Mouse (Mus musculus) heart, embryonic 16.5 days (tissue): Measurements from ENCODE around the gene Trappc2l. TPM values are rescaled to one million over a fixed set of nuclear protein-coding genes. Genes with fewer than 3 reads are reported as not detected.

Experiments
- ATAC-seq: fragments of 200-750 bp; cut with Nextera tagmentation; replicated peaks from 2 replicates; pipeline ENCODE4 v1.8.0; 2017; ENCODE audit warnings: moderate number of reproducible peaks; ENCODE audit not compliant: insufficient read depth, low FRiP score; ENCODE audit errors: extremely low read depth
- H3K27ac ChIP-seq: fragments of 300-500 bp; sonication (generic); 2 replicates; pipeline ENCODE4 v1.5.1; 2014; ENCODE audit warnings: mild to moderate bottlenecking, low read length, control low read depth, moderate library complexity
- H3K27me3 ChIP-seq: fragments of 300-500 bp; sonication (generic); 2 replicates; pipeline ENCODE4 v1.6.1; 2014; ENCODE audit warnings: low read length, mixed read lengths; ENCODE audit not compliant: control insufficient read depth, insufficient read depth
- H3K36me3 ChIP-seq: fragments of 300-500 bp; sonication (generic); 2 replicates; pipeline ENCODE4 v1.6.1; 2014; ENCODE audit not compliant: control insufficient read depth, insufficient read depth
- H3K4me1 ChIP-seq: fragments of 300-500 bp; sonication (generic); 2 replicates; pipeline ENCODE4 v1.6.1; 2014; ENCODE audit warnings: low read length, mixed read lengths; ENCODE audit not compliant: control insufficient read depth, insufficient read depth
- H3K4me2 ChIP-seq: fragments of 300-500 bp; sonication (generic); 2 replicates; pipeline ENCODE4 v1.6.1; 2014; ENCODE audit warnings: low read depth, mild to moderate bottlenecking, control low read depth, low read length
- H3K4me3 ChIP-seq: fragments of 300-500 bp; sonication (generic); 2 replicates; pipeline ENCODE4 v1.5.1; 2014; ENCODE audit warnings: mild to moderate bottlenecking, control low read depth, low read length
- H3K9ac ChIP-seq: fragments of 300-500 bp; sonication (generic); 2 replicates; pipeline ENCODE4 v1.6.1; 2014; ENCODE audit warnings: low read length, control low read depth
- H3K9me3 ChIP-seq: fragments of 300-500 bp; sonication (generic); replicated peaks from 2 replicates; pipeline ENCODE4 v1.6.1; 2016; ENCODE audit warnings: low read length; ENCODE audit not compliant: control insufficient read depth
- WGBS: fragments of 180-500 bp; shearing (Covaris S2); extraction: QIAGEN DNeasy Blood & Tissue Kit; methylation state at CpG from one replicate; pipeline ENCODE4 v1.1.7; 2014; 5-methylcytosine and 5-hydroxymethylcytosine counted together
- polyA plus RNA-seq: library from polyadenylated mRNA; unstranded; fragments of >200 nt; fragmentation: Nextera tagmentation; extraction: Ambion mirVana; gene quantifications from 2 replicates; pipeline ENCODE4 v1.2.1, GENCODE M21; 2015

The Trappc2l gene
- 58.2 and 60.1 TPM in 2 replicates for polyA plus RNA-seq

DNA sequence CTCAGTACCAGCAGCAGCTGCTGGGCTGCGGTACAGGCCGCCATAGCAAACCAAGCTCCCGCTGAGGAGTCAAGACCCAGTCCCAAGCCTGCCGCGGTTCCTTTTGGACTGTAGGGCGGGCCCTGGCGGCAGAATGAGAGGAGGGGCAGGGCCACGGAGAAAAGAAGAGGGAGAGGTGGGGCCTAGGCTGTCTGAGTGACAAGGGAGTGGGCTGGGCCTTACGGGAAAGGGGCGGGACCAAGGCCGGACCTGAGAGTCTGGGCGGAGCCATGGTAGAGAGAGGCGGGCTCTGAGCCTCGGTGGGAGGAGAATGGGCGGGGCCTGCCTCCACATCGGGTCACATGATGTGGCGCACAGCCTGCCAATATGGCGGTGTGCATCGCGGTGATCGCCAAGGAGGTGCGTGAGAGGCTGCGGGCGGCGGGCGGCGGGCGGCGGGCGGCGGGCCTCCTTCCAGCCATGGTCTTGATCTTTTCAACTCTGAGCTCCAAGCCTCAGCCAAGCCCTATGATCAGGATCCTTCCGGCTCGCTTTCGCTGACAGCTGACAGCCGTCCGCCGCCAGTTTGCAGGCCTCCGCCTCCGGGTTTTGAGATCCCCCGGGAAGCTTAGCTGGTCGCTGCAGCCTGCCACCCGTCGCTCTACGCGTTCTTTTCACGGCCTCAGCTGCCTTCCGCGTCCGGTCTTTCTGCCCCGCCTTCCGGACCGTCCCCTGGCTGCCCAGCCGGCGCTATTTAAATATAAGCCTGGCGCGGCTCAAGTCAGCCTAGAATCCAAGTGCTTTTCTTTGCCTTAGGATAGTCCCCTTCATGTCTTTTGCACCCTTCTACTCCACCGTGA is at the start of gene Trappc2l, which contains the start of gene Galns:
Gene Trappc2l (plus strand): TSS at position 346 of the 839 bp plus-strand sequence.
Gene Galns (minus strand): TSS at position 169 of the 839 bp plus-strand sequence.
- Histone ChIP-seq H3K27me3 (no peaks in the 10 kb centered on the region), H3K9me3 (no peaks in the 10 kb centered on the region), H3K9ac (peak within 1 kb of the TSS; percentile 86), H3K27ac (peak within 1 kb of the TSS; percentile 89), H3K36me3 (peaks cover 4% of the 10 kb centered on the region; the same call in 1 of the 2 replicates), H3K4me2 (peak within 1 kb of the TSS; percentile 93), H3K4me1 (peaks cover 17% of the 10 kb centered on the region), H3K4me3 (peak within 1 kb of the TSS; percentile 81)
- ATAC-seq, result peak; percentile 99
- WGBS, result under 1% methylated on average over 56 of the region's 57 CpGs

- Histone ChIP-seq H3K9me3 (no peaks in the 10 kb centered on the region), H3K27me3 (no peaks in the 10 kb centered on the region), H3K9ac (no peak overlapping the region), H3K4me3 (no peak overlapping the region), H3K4me1 (peaks cover 20% of the 10 kb centered on the region), H3K4me2 (no peak overlapping the region), H3K27ac (no peak overlapping the region), H3K36me3 (peaks cover under 1% of the 10 kb centered on the region; the same call in 1 of the 2 replicates)
- 73% methylated on average over 25 of the region's 25 CpGs for WGBS
- no peak for ATAC-seq
Observed at GRCm38 (mm10) chr8:122564363-122565352, 46.8 kb upstream of the Trappc2l start.

DNA sequence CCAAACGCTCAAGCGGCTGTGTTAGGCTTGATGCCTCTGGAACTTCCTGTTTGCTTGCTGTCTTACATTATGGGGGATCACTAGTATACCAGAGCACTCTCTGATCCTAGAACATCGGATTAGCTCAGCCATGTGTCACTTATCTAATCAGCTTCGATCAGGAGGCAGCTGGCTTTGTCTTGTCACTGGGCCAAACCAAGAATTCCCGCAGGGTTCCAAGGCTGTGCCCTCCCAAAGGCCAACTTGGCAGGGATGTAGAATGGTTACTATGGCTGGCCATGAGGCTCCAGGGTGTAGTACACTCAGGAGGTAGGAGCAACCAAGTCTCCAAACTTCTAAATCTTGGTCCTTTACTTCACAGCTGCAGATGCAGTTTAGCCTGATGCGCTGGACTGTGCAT is 44.7 kb upstream of the Trappc2l start:
- ATAC-seq, result no peak
- peak overlapping the region; percentile 92; the same call in 1 of the 2 replicates for H3K4me3 ChIP-seq
- H3K9me3 ChIP-seq, result no peaks in the 10 kb centered on the region
- H3K27me3 ChIP-seq, result no peaks in the 10 kb centered on the region
- H3K27ac ChIP-seq, result peak overlapping the region; percentile 87
- peaks cover 18% of the 10 kb centered on the region for H3K36me3 ChIP-seq
- 31% methylated on average over 6 of the region's 6 CpGs for WGBS
- H3K4me2 ChIP-seq, result peak overlapping the region; percentile 74
- peak overlapping the region; percentile 72 for H3K9ac ChIP-seq
- peaks cover 22% of the 10 kb centered on the region for H3K4me1 ChIP-seq

GRCm38 (mm10) chr8:122567361-122568108 is 43.9 kb upstream of the Trappc2l start, which contains the start of gene Cdt1:
TSS of gene Cdt1 (plus strand) at chr8:122568015.
- H3K27ac ChIP-seq, result peak within 1 kb of the TSS; percentile 87
- H3K4me2 ChIP-seq, result peak within 1 kb of the TSS; percentile 74
- under 1% methylated on average over 61 of the region's 62 CpGs for WGBS
- peak; percentile 96 for ATAC-seq
- H3K9me3 ChIP-seq, result no peaks in the 10 kb centered on the region
- peak within 1 kb of the TSS; percentile 92 for H3K4me3 ChIP-seq
- H3K27me3 ChIP-seq, result no peaks in the 10 kb centered on the region
- H3K4me1 ChIP-seq, result peaks cover 22% of the 10 kb centered on the region
- H3K36me3 ChIP-seq, result peaks cover 26% of the 10 kb centered on the region
- peak within 1 kb of the TSS; percentile 93 for H3K9ac ChIP-seq

DNA sequence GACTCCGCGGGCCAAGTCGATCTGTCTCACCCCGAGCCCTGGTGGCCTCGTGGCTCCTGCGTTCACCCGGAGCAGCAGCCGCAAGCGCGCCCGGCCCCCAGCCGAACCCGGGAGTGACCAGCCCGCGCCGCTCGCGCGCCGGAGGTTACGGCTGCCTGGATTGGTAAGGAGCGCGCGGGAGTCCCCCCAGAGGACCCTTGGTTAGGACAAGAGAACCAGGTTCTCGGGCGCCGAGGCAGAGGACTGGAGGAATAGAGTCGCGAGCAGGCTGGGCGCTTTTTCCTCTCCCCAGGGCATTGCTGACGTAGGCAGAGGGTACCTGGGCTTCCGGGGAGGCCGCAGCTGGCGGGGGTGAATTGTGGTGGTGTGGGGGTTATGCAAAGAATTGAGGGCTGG is 43.3 kb upstream of the Trappc2l start:
- no peaks in the 10 kb centered on the region for H3K9me3 ChIP-seq
- ATAC-seq, result peak; percentile 39
- no peaks in the 10 kb centered on the region for H3K27me3 ChIP-seq
- H3K4me2 ChIP-seq, result peak overlapping the region; percentile 74
- peak overlapping the region; percentile 93 for H3K9ac ChIP-seq
- peaks cover 22% of the 10 kb centered on the region for H3K4me1 ChIP-seq
- WGBS, result under 1% methylated on average over 34 of the region's 34 CpGs
- peaks cover 29% of the 10 kb centered on the region for H3K36me3 ChIP-seq
- peak overlapping the region; percentile 87 for H3K27ac ChIP-seq
- H3K4me3 ChIP-seq, result peak overlapping the region; percentile 92

DNA sequence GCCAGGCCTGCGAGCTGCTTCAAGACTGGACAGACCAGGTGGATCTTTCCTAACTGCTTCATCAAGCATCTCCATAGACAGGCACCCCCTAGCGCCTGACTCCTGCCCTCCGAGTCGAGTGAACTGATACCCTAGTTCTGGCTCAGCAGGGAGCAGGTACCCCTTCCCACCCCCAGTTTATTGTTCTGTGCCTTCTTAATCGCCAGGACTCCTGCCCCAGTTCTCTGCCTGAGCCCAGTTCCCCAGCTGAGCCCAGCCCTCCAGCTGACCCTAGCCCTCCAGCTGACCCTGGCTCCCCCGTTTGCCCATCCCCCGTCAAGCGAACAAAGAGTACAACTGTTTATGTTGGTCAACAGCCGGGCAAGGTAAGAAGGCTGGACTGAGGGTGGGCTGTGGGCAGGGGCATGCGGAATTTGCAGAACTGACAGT is 42.5 kb upstream of the Trappc2l start:
- peak overlapping the region; percentile 74 for H3K4me2 ChIP-seq
- H3K27me3 ChIP-seq, result no peaks in the 10 kb centered on the region
- H3K4me1 ChIP-seq, result peaks cover 22% of the 10 kb centered on the region
- H3K4me3 ChIP-seq, result peak overlapping the region; percentile 92
- H3K27ac ChIP-seq, result no peak overlapping the region
- peak overlapping the region; percentile 93 for H3K9ac ChIP-seq
- ATAC-seq, result no peak
- peaks cover 29% of the 10 kb centered on the region for H3K36me3 ChIP-seq
- no peaks in the 10 kb centered on the region for H3K9me3 ChIP-seq
- 26% methylated on average over 10 of the region's 10 CpGs for WGBS

- Histone ChIP-seq H3K4me3 (peak overlapping the region; percentile 92), H3K27me3 (no peaks in the 10 kb centered on the region), H3K4me1 (peaks cover 23% of the 10 kb centered on the region), H3K36me3 (peaks cover 29% of the 10 kb centered on the region), H3K4me2 (peak overlapping the region; percentile 74), H3K9me3 (no peaks in the 10 kb centered on the region), H3K27ac (no peak overlapping the region), H3K9ac (peak overlapping the region; percentile 93)
- ATAC-seq, result no peak
- WGBS, result 57% methylated on average over 9 of the region's 9 CpGs
Observed at GRCm38 (mm10) chr8:122569329-122569728, 42.1 kb upstream of the Trappc2l start.

DNA sequence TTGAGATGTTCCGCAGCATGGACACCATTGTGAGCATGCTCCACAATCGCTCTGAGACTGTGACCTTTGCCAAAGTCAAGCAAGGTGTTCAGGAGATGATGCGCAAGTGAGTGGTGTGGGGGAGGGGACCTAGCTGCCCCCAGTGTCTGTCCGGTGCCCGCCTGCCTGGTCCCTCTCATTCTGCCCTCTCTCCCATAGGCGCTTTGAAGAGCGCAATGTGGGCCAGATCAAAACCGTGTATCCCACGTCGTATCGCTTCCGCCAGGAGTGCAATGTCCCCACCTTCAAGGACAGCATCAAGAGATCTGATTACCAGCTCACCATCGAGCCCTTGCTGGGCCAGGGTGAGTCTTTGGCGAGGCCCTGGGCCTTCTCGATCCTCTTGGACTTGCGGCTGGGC is 41.4 kb upstream of the Trappc2l start:
- H3K4me1 ChIP-seq, result peaks cover 30% of the 10 kb centered on the region
- H3K27ac ChIP-seq, result no peak overlapping the region
- no peak overlapping the region for H3K4me3 ChIP-seq
- 94% methylated on average over 16 of the region's 16 CpGs for WGBS
- no peak overlapping the region for H3K4me2 ChIP-seq
- no peaks in the 10 kb centered on the region for H3K27me3 ChIP-seq
- H3K36me3 ChIP-seq, result peaks cover 29% of the 10 kb centered on the region
- ATAC-seq, result no peak
- no peaks in the 10 kb centered on the region for H3K9me3 ChIP-seq
- H3K9ac ChIP-seq, result no peak overlapping the region
